Mouse (Mus musculus) MEL (cell line): ENCODE data around the gene Haus3.

Experiments used
- MAFK ChIP-seq: IDR thresholded peaks from 2 replicates; pipeline ENCODE4 v1.6.1; 2011; ENCODE audit warnings: low read depth, mild to moderate bottlenecking, low read length, improper control_type of control experiment, borderline replicate concordance
- MXI1 ChIP-seq: IDR thresholded peaks from 2 replicates; pipeline ENCODE4 v1.6.1; 2011; ENCODE audit warnings: mild to moderate bottlenecking, low read depth, low read length, improper control_type of control experiment

DNA sequence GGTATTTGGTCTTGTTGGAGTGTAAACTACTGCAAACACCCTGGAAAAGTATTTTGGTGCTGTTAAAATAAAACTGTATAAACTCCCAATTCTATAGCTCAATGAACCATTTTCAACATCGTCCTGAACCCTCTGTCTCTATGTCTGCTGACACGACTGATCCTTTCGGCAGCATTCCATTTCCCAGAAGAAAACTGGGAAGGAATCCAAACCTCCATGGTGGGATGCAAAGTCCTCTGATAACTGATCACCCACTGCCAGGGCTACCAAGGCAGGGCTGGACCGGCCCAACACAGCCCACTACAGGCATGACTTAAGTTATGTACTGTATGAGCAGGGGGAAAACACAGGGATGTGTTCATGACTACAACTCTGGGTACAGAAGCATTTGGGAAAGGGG lies 32.7 kb upstream of the Haus3 start:
- TF ChIP-seq MXI1, result no peak
- no peak for TF ChIP-seq MAFK
